Mouse (Mus musculus) cortical plate, adult 2 months (tissue): ENCODE measurements around the gene Hspa12a. TPM values are rescaled to one million over a fixed set of nuclear protein-coding genes. Genes with fewer than 3 reads are reported as not detected.

Experiments
- H3K27ac ChIP-seq: fragments of 200-500 bp; 2 replicates; pipeline ENCODE4 v1.5.1; 2012; ENCODE audit warnings: low read length, control low read depth, inconsistent platforms; ENCODE audit not compliant: insufficient read depth
- H3K4me1 ChIP-seq: fragments of 200-500 bp; 2 replicates; pipeline ENCODE4 v1.6.1; 2011; ENCODE audit warnings: low read length; ENCODE audit not compliant: control insufficient read depth, insufficient read depth
- H3K4me3 ChIP-seq: fragments of 200-500 bp; 2 replicates; pipeline ENCODE4 v1.5.1; 2011; ENCODE audit warnings: mild to moderate bottlenecking, low read length, control low read depth; ENCODE audit not compliant: insufficient read depth
- CTCF ChIP-seq: fragments of 200-500 bp; IDR thresholded peaks from 2 replicates; pipeline ENCODE4 v1.5.1; 2011; ENCODE audit warnings: mild to moderate bottlenecking, control low read depth, low read length; ENCODE audit not compliant: insufficient read depth; ENCODE audit errors: extremely low read depth
- POLR2A ChIP-seq: fragments of 200-500 bp; IDR thresholded peaks from 2 replicates; pipeline ENCODE4 v1.6.1; 2011; ENCODE audit warnings: mild to moderate bottlenecking, low read length, control low read depth; ENCODE audit not compliant: insufficient read depth; ENCODE audit errors: extremely low read depth
- polyA plus RNA-seq: library from polyadenylated mRNA; depleted of rRNA; stranded (reverse); fragments of >200 nt; gene quantifications from 2 replicates; pipeline ENCODE4 v1.2.3, GENCODE M21; 2012

Gene Hspa12a
- polyA plus RNA-seq, 1 experiment, result 122 TPM

GRCm38 (mm10) chr19:58963011-58963410, 19.6 kb upstream of the Hspa12a start:
- Histone ChIP-seq H3K4me1 (no peaks in the 10 kb centered on the region), H3K27ac (no peak overlapping the region), H3K4me3 (no peak overlapping the region)
- no peak for TF ChIP-seq CTCF
- no peak for TF ChIP-seq POLR2A

- Histone ChIP-seq H3K4me1 (no peaks in the 10 kb centered on the region), H3K4me3 (no peak overlapping the region), H3K27ac (no peak overlapping the region)
- TF ChIP-seq POLR2A (no peak), CTCF (no peak)
Measured at GRCm38 (mm10) chr19:58954779-58955178, 11.3 kb upstream of the Hspa12a start.

DNA sequence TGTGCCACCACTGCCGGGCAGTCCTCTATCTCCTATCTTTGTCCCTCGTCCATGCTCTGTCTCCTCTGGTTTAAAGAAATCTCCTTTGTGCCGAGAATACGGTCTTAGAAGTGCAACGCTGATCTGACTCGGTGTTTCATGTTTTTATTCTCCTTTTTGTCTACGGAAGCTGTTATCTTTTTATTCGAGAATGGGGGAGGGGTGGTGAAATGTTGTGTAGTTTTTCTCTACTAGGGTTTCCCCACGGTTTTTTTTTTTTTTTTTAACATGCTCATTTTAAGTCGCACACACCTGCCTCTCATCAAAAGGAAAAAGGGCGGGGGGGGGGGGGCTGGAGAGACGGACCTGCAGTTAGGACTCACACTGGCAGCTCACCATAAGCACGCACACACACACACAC, 8.8 kb upstream of the Hspa12a start:
- no peak overlapping the region for H3K4me3 ChIP-seq
- H3K27ac ChIP-seq, result no peak overlapping the region
- no peak for TF ChIP-seq POLR2A
- TF ChIP-seq CTCF, result no peak
- H3K4me1 ChIP-seq, result no peaks in the 10 kb centered on the region

DNA sequence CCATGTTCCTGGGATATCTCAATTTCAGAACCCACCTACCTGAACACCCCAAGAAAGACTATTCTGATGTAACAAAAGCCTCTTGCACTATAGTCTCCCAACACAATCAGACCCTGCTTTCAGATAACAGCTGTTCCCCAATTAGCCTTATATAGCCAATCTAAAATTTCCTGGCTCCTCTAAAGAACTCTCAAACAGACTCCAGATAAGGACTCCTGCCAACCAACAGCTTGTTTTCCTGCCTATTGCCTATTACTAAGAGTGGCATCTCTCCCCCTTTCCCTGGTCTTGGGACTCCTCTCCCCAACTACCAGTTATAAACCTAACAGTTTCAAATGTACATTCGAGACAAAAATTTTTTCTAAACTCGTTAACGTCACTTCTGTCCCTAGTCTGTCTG, 8.1 kb upstream of the Hspa12a start:
- Histone ChIP-seq H3K27ac (no peak overlapping the region), H3K4me1 (no peaks in the 10 kb centered on the region), H3K4me3 (no peak overlapping the region)
- TF ChIP-seq CTCF, result no peak
- no peak for TF ChIP-seq POLR2A

DNA sequence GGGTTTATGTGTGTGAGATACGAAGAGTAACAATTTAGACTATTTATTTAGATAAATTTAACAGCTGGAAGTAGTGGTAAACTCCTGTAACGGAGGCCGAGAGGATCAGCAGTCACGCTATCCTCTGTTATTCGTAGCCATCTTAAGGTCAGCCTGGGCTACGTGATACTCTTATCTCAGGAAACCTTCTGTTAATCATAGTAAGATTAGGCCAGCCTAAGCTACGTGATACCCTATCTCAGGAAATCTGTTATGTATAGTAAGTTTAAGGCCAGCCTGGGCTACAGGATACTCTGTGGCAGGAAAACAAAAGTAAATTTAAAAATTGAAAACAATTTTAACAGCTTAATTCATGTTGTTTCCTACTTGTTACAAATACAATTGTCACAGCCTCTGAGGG, 2.5 kb upstream of the Hspa12a start:
- Histone ChIP-seq H3K4me3 (no peak overlapping the region), H3K4me1 (no peaks in the 10 kb centered on the region), H3K27ac (no peak overlapping the region)
- no peak for TF ChIP-seq CTCF
- no peak for TF ChIP-seq POLR2A

DNA sequence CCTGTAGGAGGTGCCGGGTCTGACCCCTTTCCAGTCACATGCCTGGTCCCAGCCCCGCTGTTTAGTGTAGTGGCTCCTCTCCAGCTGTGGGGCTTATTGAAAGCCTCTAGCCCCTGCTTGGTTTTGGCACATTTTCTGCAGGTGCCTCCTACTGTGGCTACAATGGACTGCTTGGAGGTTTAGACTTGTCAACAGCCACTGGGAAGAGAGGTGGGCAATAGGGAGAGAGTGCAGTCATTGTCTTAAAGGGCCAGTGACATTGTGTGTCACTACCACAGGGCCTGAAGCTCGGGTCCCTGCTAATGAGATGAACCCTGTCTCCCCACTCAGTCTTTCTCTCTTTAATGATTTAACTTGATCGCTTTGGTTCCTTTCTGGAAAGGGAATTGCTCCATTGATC, 10.4 kb downstream of the Hspa12a start:
- TF ChIP-seq CTCF, result no peak
- no peak for TF ChIP-seq POLR2A
- Histone ChIP-seq H3K4me1 (no peaks in the 10 kb centered on the region), H3K27ac (no peak overlapping the region), H3K4me3 (no peak overlapping the region)

DNA sequence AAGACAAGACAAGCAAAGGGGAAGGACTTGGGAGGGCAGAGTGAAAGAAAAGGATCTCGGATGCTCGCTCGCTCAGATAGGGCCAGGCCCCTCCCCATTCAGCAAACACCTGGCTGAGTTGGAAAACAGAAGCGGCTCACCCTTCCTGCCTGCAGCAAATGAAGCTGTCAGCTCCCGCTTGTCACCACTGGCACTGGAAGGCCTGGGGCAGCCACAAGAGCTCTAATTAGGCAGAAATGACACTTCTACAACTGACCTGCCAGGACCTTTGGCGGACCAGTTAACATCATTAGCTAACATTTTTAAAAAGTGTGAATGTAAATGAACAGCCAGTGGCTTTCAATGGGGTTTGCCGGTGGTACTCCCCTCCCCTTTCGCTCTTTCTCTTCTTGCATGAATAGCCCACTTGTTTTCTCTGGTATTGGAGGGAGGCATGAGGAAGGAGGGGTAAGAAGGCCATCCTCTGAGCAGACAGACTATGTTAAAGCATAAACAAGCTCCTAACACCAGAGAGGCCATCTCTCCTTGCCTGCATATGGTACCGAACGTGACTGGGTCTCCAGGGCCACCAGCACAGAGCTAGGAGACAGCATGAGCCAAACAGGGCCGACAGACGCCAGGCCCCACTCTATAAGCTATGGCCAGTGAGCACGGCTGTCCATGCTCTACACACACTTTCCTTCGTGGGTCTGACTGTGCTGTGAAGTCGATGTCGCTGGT, 12.2 kb downstream of the Hspa12a start:
- Histone ChIP-seq H3K4me3 (no peak overlapping the region), H3K27ac (no peak overlapping the region), H3K4me1 (no peaks in the 10 kb centered on the region)
- TF ChIP-seq CTCF (no peak), POLR2A (no peak)

DNA sequence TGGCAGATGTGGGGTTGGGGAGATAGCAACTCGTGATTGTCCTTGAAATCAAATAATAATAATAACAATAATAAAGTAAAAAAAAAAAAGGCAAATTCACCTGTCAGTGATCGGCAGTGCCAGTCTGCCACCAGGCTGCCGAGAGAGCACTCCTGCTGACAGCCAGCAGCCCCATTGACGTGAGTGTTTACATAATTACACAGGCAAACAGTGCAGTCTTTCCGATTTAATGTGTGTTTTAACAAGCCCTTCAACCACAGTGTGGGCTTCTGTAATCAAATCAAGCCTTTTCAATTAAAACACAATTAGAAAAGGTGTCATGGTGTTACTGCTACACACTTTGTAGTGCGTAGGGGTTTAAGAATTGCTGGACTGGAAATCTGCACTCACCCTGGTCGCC, 24.3 kb downstream of the Hspa12a start:
- H3K4me3 ChIP-seq, result no peak overlapping the region
- TF ChIP-seq POLR2A, result no peak
- TF ChIP-seq CTCF, result no peak
- H3K27ac ChIP-seq, result no peak overlapping the region
- no peaks in the 10 kb centered on the region for H3K4me1 ChIP-seq

DNA sequence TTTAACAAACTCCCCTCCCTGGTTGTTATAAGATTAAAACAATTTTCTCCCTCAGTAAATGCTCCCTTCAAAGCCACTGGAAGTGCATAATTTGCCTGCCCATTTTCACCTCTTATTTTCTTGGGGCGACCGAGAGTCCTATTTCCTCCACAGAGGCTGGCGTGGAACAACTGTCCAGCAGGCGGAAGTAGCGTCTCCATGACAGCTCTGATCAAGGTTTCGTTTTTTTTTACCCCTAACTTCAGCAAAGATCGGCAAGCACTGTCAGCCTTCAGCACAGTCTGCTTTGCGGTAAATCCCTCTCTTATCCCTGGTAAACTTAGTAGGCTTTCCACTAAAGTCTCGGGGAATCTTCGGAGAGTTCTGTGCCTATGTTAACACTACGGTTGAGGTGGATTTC, 24.9 kb downstream of the Hspa12a start:
- no peak overlapping the region for H3K27ac ChIP-seq
- no peak overlapping the region for H3K4me3 ChIP-seq
- no peaks in the 10 kb centered on the region for H3K4me1 ChIP-seq
- TF ChIP-seq CTCF (no peak), POLR2A (no peak)

DNA sequence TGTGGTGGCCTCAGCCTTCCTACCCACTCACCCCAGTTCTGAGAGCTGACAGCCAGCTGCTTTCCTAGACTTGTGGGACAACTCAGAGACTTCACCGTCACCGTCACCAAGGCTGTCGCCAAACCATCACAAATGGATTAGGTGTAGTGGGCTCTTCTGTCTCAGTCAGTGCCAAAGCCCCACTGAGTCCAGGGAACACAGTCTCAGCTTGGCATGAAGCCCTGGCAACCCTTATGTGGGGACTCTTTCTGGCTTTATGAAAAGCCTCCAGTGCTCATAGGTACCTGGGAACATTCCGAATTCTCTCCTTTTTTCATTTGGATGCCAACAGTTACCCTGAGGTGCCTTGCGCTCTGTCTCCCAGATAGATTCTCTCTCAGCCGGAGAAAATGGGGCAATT, 30.2 kb downstream of the Hspa12a start:
- no peak for TF ChIP-seq POLR2A
- no peak for TF ChIP-seq CTCF
- Histone ChIP-seq H3K27ac (no peak overlapping the region), H3K4me3 (no peak overlapping the region), H3K4me1 (no peaks in the 10 kb centered on the region)
